Mouse (Mus musculus) thymus, postnatal 10 days (tissue): Measurements from ENCODE around the gene Wdr91.
A peak's percentile ranks its signal among the peaks of the same experiment; 100 is the strongest.

Experiments used
- DNase-seq, 2 experiments: peaks; one replicate each; pipeline ENCODE4 v3.0.0; 2021; ENCODE audit warnings: low spot score in 2 of 2

The Wdr91 gene

GRCm38 (mm10) chr6:34879101-34879740, 31.5 kb downstream of the Wdr91 start:
- no peak for DNase-seq

GRCm38 (mm10) chr6:34877509-34878321, 33.0 kb downstream of the Wdr91 start, which contains the start of gene Cyren:
Gene Cyren, minus strand, starts transcription at chr6:34878060.
- peak; percentile 92 to 94 for DNase-seq

GRCm38 (mm10) chr6:34876835-34877156, 33.9 kb downstream of the Wdr91 start:
- DNase-seq: no peak

GRCm38 (mm10) chr6:34875966-34876834, 34.5 kb downstream of the Wdr91 start:
- peak in 1 of 2 experiments; percentile 31 for DNase-seq

GRCm38 (mm10) chr6:34875268-34875761, 35.4 kb downstream of the Wdr91 start:
- DNase-seq: peak; percentile 77 to 86

GRCm38 (mm10) chr6:34874101-34874921, 36.4 kb downstream of the Wdr91 start:
- DNase-seq: no peak

- no peak for DNase-seq
Observed at GRCm38 (mm10) chr6:34872871-34873270, 37.8 kb downstream of the Wdr91 start.

GRCm38 (mm10) chr6:34871929-34872328, 38.7 kb downstream of the Wdr91 start:
- DNase-seq: no peak

- no peak for DNase-seq
Observed at GRCm38 (mm10) chr6:34870724-34871123, 40.0 kb downstream of the Wdr91 start.

GRCm38 (mm10) chr6:34870136-34870535, 40.5 kb downstream of the Wdr91 start:
- no peak for DNase-seq

- DNase-seq: peak; percentile 55 to 57
Observed at GRCm38 (mm10) chr6:34869225-34869915, 41.3 kb downstream of the Wdr91 start.

- no peak for DNase-seq
Observed at GRCm38 (mm10) chr6:34868507-34869217, 42.0 kb downstream of the Wdr91 start.

- DNase-seq: no peak
Observed at GRCm38 (mm10) chr6:34867995-34868350, 42.7 kb downstream of the Wdr91 start.

GRCm38 (mm10) chr6:34867301-34867994, 43.2 kb downstream of the Wdr91 start:
- no peak for DNase-seq

GRCm38 (mm10) chr6:34866786-34867185, 43.9 kb downstream of the Wdr91 start:
- no peak for DNase-seq

- peak in 1 of 2 experiments; percentile 2 for DNase-seq
Observed at GRCm38 (mm10) chr6:34865711-34866593, 44.7 kb downstream of the Wdr91 start.

GRCm38 (mm10) chr6:34865213-34865612, 45.5 kb downstream of the Wdr91 start:
- peak in 1 of 2 experiments; percentile 1 for DNase-seq

GRCm38 (mm10) chr6:34863786-34864514, 46.7 kb downstream of the Wdr91 start:
- no peak for DNase-seq
